8 mouse cellular contexts compared by ENCODE assay signal in the genomic region with DNA sequence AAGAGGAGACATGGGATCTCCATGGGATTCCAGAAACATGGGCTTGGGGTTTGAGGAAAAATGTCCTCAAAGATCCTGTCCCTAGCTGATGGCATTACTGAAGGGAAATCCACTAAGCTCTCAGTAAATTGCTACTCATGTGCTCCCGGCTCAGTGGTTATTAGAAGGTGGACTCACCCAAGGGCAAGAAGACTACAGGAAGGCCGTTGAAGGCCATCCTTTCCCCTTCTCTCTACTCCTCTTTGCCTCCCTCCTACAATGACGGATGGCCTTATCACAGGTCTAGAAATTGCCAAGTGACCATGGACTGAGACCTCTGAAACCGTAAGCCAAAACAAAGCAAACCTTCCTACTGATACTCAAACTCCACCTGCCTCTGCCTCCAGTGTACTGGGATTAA. TPM values are rescaled to one million over a fixed set of nuclear protein-coding genes. Genes with fewer than 3 reads are reported as not detected.
DNase-seq lines count a peak whose midpoint lies in the region; ATAC-seq and TF ChIP-seq lines count a peak whose summit lies in the region.

No protein-coding gene starts in this region.

- peak overlapping the region; percentile 78 to 84 for H3K27ac ChIP-seq in heart, embryonic 14.5 days (replicated peaks in 1 of 2; ENCODE audit: control insufficient read depth in 1 of 2, insufficient read depth in 1 of 2, low read depth in 2 of 2, low read length in 2 of 2)
- H3K27ac ChIP-seq in lung, embryonic 16.5 days (ENCODE audit: low read length): peak overlapping the region; percentile 84
- H3K27ac ChIP-seq in intestine, postnatal 0 days (ENCODE audit: low read depth, low read length): peak overlapping the region; percentile 1; the same call in 1 of the 2 replicates
- H3K27ac ChIP-seq in stomach, embryonic 15.5 days: peak overlapping the region; percentile 66

- no peak for TF ChIP-seq POLR2A in lung, adult 2 months (IDR thresholded peaks at IDR 0.05; ENCODE audit: borderline replicate concordance, extremely low read depth, low read depth, low read length)

- H3K36me3 ChIP-seq in heart, embryonic 14.5 days (ENCODE audit: control insufficient read depth, insufficient read depth, low read length): peaks cover 93% of the 10 kb centered on the region
- H3K36me3 ChIP-seq in lung, embryonic 16.5 days (ENCODE audit: control insufficient read depth, insufficient read depth, low read length): peaks cover 48% of the 10 kb centered on the region
- peaks cover 74% of the 10 kb centered on the region for H3K36me3 ChIP-seq in intestine, postnatal 0 days (ENCODE audit: control insufficient read depth, insufficient read depth)
- peaks cover 62% of the 10 kb centered on the region for H3K36me3 ChIP-seq in stomach, embryonic 15.5 days

- no peaks in the 10 kb centered on the region for H3K27me3 ChIP-seq in heart, embryonic 14.5 days (ENCODE audit: control insufficient read depth, insufficient read depth, low read length)
- no peaks in the 10 kb centered on the region for H3K27me3 ChIP-seq in lung, embryonic 16.5 days (ENCODE audit: control insufficient read depth, insufficient read depth, low read depth, low read length)
- no peaks in the 10 kb centered on the region for H3K27me3 ChIP-seq in intestine, postnatal 0 days (replicated peaks; ENCODE audit: control insufficient read depth, insufficient read depth, low read length)
- H3K27me3 ChIP-seq in stomach, embryonic 15.5 days (replicated peaks): no peaks in the 10 kb centered on the region

- TF ChIP-seq CTCF in lung, adult 2 months (IDR thresholded peaks at IDR 0.05; ENCODE audit: insufficient read depth, low read length): no peak
- no peak for TF ChIP-seq CTCF in intestine, postnatal 0 days (IDR thresholded peaks at IDR 0.05; ENCODE audit: low read depth)

- H3K4me2 ChIP-seq in heart, embryonic 14.5 days (ENCODE audit: low read length): no peak overlapping the region
- no peak overlapping the region for H3K4me2 ChIP-seq in lung, embryonic 16.5 days (ENCODE audit: low read depth, low read length)
- H3K4me2 ChIP-seq in intestine, postnatal 0 days (replicated peaks; ENCODE audit: low read depth): no peak overlapping the region
- H3K4me2 ChIP-seq in stomach, embryonic 15.5 days: no peak overlapping the region

- H3K4me1 ChIP-seq in heart, embryonic 14.5 days (ENCODE audit: control insufficient read depth in 2 of 2, insufficient read depth in 2 of 2, low read length in 2 of 2): peaks cover 13 to 36% of the 10 kb centered on the region in 2 experiments
- peaks cover 22% of the 10 kb centered on the region for H3K4me1 ChIP-seq in lung, embryonic 16.5 days (replicated peaks; ENCODE audit: control insufficient read depth, insufficient read depth, low read length)
- peaks cover 17% of the 10 kb centered on the region for H3K4me1 ChIP-seq in lung, adult 2 months (ENCODE audit: control insufficient read depth, insufficient read depth, low read length)
- H3K4me1 ChIP-seq in intestine, postnatal 0 days (replicated peaks; ENCODE audit: control insufficient read depth, insufficient read depth, low read length): peaks cover 6% of the 10 kb centered on the region; the same call in 1 of the 2 replicates
- peaks cover 25% of the 10 kb centered on the region for H3K4me1 ChIP-seq in stomach, embryonic 15.5 days

- intact Hi-C loops in heart, postnatal 10 days (cut with DNase I): loop anchor here (2.0 to 5.0 kb wide), 2 partner anchors 44 to 132 kb away; no protein-coding TSS in a partner anchor

- no peaks in the 10 kb centered on the region for H3K9me3 ChIP-seq in heart, embryonic 14.5 days (ENCODE audit: control insufficient read depth, low read length)
- H3K9me3 ChIP-seq in lung, embryonic 16.5 days (ENCODE audit: control insufficient read depth, low read length): no peaks in the 10 kb centered on the region
- H3K9me3 ChIP-seq in intestine, postnatal 0 days (ENCODE audit: control insufficient read depth): no peaks in the 10 kb centered on the region
- H3K9me3 ChIP-seq in stomach, embryonic 15.5 days: no peaks in the 10 kb centered on the region

- peak overlapping the region; percentile 52; the same call in 1 of the 2 replicates for H3K9ac ChIP-seq in heart, embryonic 14.5 days (ENCODE audit: low read length)
- H3K9ac ChIP-seq in lung, embryonic 16.5 days (ENCODE audit: low read length): peak overlapping the region; percentile 39; the same call in 1 of the 2 replicates
- H3K9ac ChIP-seq in intestine, postnatal 0 days (ENCODE audit: low read depth, low read length): no peak overlapping the region
- H3K9ac ChIP-seq in stomach, embryonic 15.5 days: no peak overlapping the region

- no peak overlapping the region for H3K4me3 ChIP-seq in heart, embryonic 14.5 days (ENCODE audit: control insufficient read depth in 1 of 2, insufficient read depth in 1 of 2, low read depth in 1 of 2, low read length in 2 of 2)
- no peak overlapping the region for H3K4me3 ChIP-seq in lung, embryonic 16.5 days (ENCODE audit: low read length)
- no peak overlapping the region for H3K4me3 ChIP-seq in lung, adult 2 months (replicated peaks; ENCODE audit: extremely low read depth, low read depth, low read length)
- H3K4me3 ChIP-seq in intestine, postnatal 0 days (ENCODE audit: low read depth, low read length): no peak overlapping the region
- no peak overlapping the region for H3K4me3 ChIP-seq in stomach, embryonic 15.5 days (replicated peaks)

- no peak for ATAC-seq in heart, embryonic 14.5 days (ENCODE audit: insufficient number of reproducible peaks, insufficient read depth, low FRiP score, low read depth)
- no peak for ATAC-seq in lung, embryonic 16.5 days (ENCODE audit: low read depth)
- ATAC-seq in intestine, postnatal 0 days: no peak
- ATAC-seq in stomach, embryonic 15.5 days (ENCODE audit: insufficient read depth, low FRiP score, low read depth): no peak

- whole genome bisulfite sequencing in heart, embryonic 14.5 days: 85% methylated on average over 4 of the region's 4 CpGs
- WGBS in lung, embryonic 16.5 days: 82% methylated on average over 4 of the region's 4 CpGs
- WGBS in lung, adult 2 months: 70% methylated on average over 4 of the region's 4 CpGs
- 76% methylated on average over 4 of the region's 4 CpGs for WGBS in intestine, postnatal 0 days
- WGBS in stomach, embryonic 15.5 days: 89% methylated on average over 4 of the region's 4 CpGs

- no peak for DNase-seq in heart, postnatal 10 days
- no peak for DNase-seq in lung, adult 2 months
- DNase-seq in c-Kit-positive CD71-positive TER-119-positive erythroid progenitor cells, embryonic 14.5 days (ENCODE audit: low spot score): no peak
- no peak for DNase-seq in gastrocnemius, adult 8-10 months (ENCODE audit: low spot score in 2 of 2)

RNA-seq across cellular contexts. Expression of a gene that starts 6.3 kb away (rescaled TPM):
- polyA plus RNA-seq in heart, embryonic 14.5 days (2014; fragmentation: Nextera tagmentation; extraction: Ambion mirVana): 55.0 and 57.0 TPM in 2 replicates
- 100 to 1,000 TPM in 1 of 2 experiments, 10 to 100 TPM in 1; 86.4 to 125 TPM for total RNA-seq in heart, postnatal 10 days (2021)
- 60.8 and 62.9 TPM in 2 replicates for polyA plus RNA-seq in lung, embryonic 16.5 days (2015; fragmentation: Nextera tagmentation; extraction: Ambion mirVana)
- polyA plus RNA-seq in lung, adult 2 months (2012; rRNA removed): 20.2 and 32.1 TPM in 2 replicates
- polyA plus RNA-seq in intestine, postnatal 0 days (2015; fragmentation: Nextera tagmentation; extraction: Ambion mirVana): 19.0 and 20.4 TPM in 2 replicates
- 54.9 and 58.0 TPM in 2 replicates for polyA plus RNA-seq in stomach, embryonic 15.5 days (2015; fragmentation: Nextera tagmentation; extraction: Ambion mirVana)
- total RNA-seq in gastrocnemius, adult 8-10 months (2022): 100 to 1,000 TPM in 1 of 4 experiments, 10 to 100 TPM in 3; 63.1 to 122 (median 75.8) TPM

RNA-seq across cellular contexts. Expression of a gene that starts 41.0 kb away (rescaled TPM):
- polyA plus RNA-seq in heart, embryonic 14.5 days (2014; fragmentation: Nextera tagmentation; extraction: Ambion mirVana): 2.1 and 2.4 TPM in 2 replicates
- total RNA-seq in heart, postnatal 10 days (2021): 10 to 100 TPM; 16.4 to 16.8 TPM
- polyA plus RNA-seq in lung, embryonic 16.5 days (2015; fragmentation: Nextera tagmentation; extraction: Ambion mirVana): 2.5 and 2.6 TPM in 2 replicates
- 14.9 and 22.4 TPM in 2 replicates for polyA plus RNA-seq in lung, adult 2 months (2012; rRNA removed)
- polyA plus RNA-seq in intestine, postnatal 0 days (2015; fragmentation: Nextera tagmentation; extraction: Ambion mirVana): 5.9 and 6.7 TPM in 2 replicates
- polyA plus RNA-seq in stomach, embryonic 15.5 days (2015; fragmentation: Nextera tagmentation; extraction: Ambion mirVana): 6.2 and 6.4 TPM in 2 replicates
- total RNA-seq in gastrocnemius, adult 8-10 months (2022): 1 to 10 TPM; 4.0 to 4.9 (median 4.7) TPM

Comparison
In these comparisons a context has a peak if more than half of its experiments do, and no peak if none do; other contexts are left out.
1. H3K27ac ChIP-seq: peak in every context shown above with its lines; median percentile 84 in lung, embryonic 16.5 days; 81 in heart, embryonic 14.5 days; 66 in stomach, embryonic 15.5 days; 1 in intestine, postnatal 0 days.
2. H3K9ac ChIP-seq: peak in heart, embryonic 14.5 days (single experiment) and lung, embryonic 16.5 days (single experiment); none in intestine, postnatal 0 days (single experiment) and stomach, embryonic 15.5 days (single experiment).